Mouse (Mus musculus) forebrain, embryonic 14.5 days (tissue): ENCODE data around the gene Amt. TPM values are rescaled to one million over a fixed set of nuclear protein-coding genes. Genes with fewer than 3 reads are reported as not detected.

Experiments used
- ATAC-seq: fragments of 200-750 bp; cut with Nextera tagmentation; 2 replicates; pipeline ENCODE4 v1.8.0; 2017; ENCODE audit warnings: mild to moderate bottlenecking, moderate library complexity
- DNase-seq: peaks from one replicate; pipeline ENCODE4 v3.0.0-alpha.2; 2015; ENCODE audit warnings: low spot score
- H3K27ac ChIP-seq: fragments of 300-500 bp; sonication (generic); 2 replicates; pipeline ENCODE4 v1.5.1; 2014; ENCODE audit warnings: low read depth, mild to moderate bottlenecking, control low read depth, low read length, moderate library complexity
- H3K27me3 ChIP-seq: fragments of 300-500 bp; sonication (generic); replicated peaks from 2 replicates; pipeline ENCODE4 v1.6.1; 2014; ENCODE audit warnings: low read length, control low read depth, mixed read lengths; ENCODE audit not compliant: control insufficient read depth, insufficient read depth
- H3K36me3 ChIP-seq: fragments of 300-500 bp; sonication (generic); 2 replicates; pipeline ENCODE4 v1.6.1; 2014; ENCODE audit warnings: low read length, control low read depth; ENCODE audit not compliant: control insufficient read depth, insufficient read depth
- H3K4me1 ChIP-seq: fragments of 300-500 bp; sonication (generic); 2 replicates; pipeline ENCODE4 v1.6.1; 2014; ENCODE audit warnings: antibody characterized with exemption, low read length, control low read depth; ENCODE audit not compliant: control insufficient read depth, insufficient read depth
- H3K4me2 ChIP-seq: fragments of 300-500 bp; sonication (generic); 2 replicates; pipeline ENCODE4 v1.6.1; 2014; ENCODE audit warnings: mild to moderate bottlenecking, control low read depth, low read length
- H3K4me3 ChIP-seq: fragments of 300-500 bp; sonication (generic); 2 replicates; pipeline ENCODE4 v1.5.1; 2014; ENCODE audit warnings: low read depth, low read length, control low read depth
- H3K9ac ChIP-seq: fragments of 300-500 bp; sonication (generic); 2 replicates; pipeline ENCODE4 v1.6.1; 2014; ENCODE audit warnings: mild to moderate bottlenecking, low read length, control low read depth, moderate library complexity
- H3K9me3 ChIP-seq: fragments of 300-500 bp; sonication (generic); replicated peaks from 2 replicates; pipeline ENCODE4 v1.6.1; 2016; ENCODE audit warnings: low read length, control low read depth, mixed read lengths; ENCODE audit not compliant: control insufficient read depth
- WGBS: fragments of 180-500 bp; shearing (Covaris S2); extraction: QIAGEN DNeasy Blood & Tissue Kit; methylation state at CpG from one replicate; pipeline ENCODE4 v1.1.7; 2014; 5-methylcytosine and 5-hydroxymethylcytosine counted together
- polyA plus RNA-seq: library from polyadenylated mRNA; unstranded; fragments of >200 nt; fragmentation: Nextera tagmentation; extraction: Ambion mirVana; gene quantifications from 2 replicates; pipeline ENCODE4 v1.2.1, GENCODE M21; 2014

Gene Amt
- polyA plus RNA-seq, 1 experiment from 2014 or later: 13.4 TPM

DNA sequence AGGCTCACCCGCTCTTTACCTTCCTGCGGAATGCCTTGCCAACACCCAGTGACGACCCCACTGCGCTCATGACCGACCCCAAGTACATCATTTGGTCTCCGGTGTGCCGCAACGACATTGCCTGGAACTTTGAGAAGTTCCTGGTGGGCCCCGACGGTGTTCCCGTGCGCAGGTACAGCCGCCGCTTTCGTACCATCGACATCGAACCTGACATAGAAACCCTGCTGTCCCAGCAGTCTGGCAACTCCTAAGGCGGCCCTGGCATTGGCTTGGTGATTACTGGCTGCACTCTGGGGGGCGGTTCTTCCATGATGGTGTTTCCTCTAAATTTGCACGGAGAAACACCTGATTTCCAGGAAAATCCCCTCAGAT, 43.2 kb downstream of the Amt start:
- H3K4me1 ChIP-seq: peaks cover 6% of the 10 kb centered on the region; the same call in 1 of the 2 replicates
- H3K9ac ChIP-seq: peak overlapping the region; percentile 91
- peaks cover 14% of the 10 kb centered on the region for H3K36me3 ChIP-seq
- H3K9me3 ChIP-seq: no peaks in the 10 kb centered on the region
- H3K27me3 ChIP-seq: no peaks in the 10 kb centered on the region
- ATAC-seq (no peak), DNase-seq (no peak)
- 20% methylated on average over 20 of the region's 20 CpGs for WGBS
- peak overlapping the region; percentile 84; the same call in 1 of the 2 replicates for H3K27ac ChIP-seq
- H3K4me3 ChIP-seq: peak overlapping the region; percentile 65
- H3K4me2 ChIP-seq: peak overlapping the region; percentile 78

- Histone ChIP-seq H3K36me3 (peaks cover 8% of the 10 kb centered on the region), H3K27me3 (no peaks in the 10 kb centered on the region), H3K4me3 (peak overlapping the region; percentile 65), H3K9ac (peak overlapping the region; percentile 91), H3K27ac (no peak overlapping the region), H3K9me3 (no peaks in the 10 kb centered on the region), H3K4me1 (peaks cover 6% of the 10 kb centered on the region; the same call in 1 of the 2 replicates), H3K4me2 (peak overlapping the region; percentile 78)
- ATAC-seq (no peak), DNase-seq (no peak)
- WGBS: 69% methylated on average over 10 of the region's 10 CpGs
These were observed 43.8 kb downstream of the Amt start for GRCm38 (mm10) chr9:108340258-108341138.

DNA sequence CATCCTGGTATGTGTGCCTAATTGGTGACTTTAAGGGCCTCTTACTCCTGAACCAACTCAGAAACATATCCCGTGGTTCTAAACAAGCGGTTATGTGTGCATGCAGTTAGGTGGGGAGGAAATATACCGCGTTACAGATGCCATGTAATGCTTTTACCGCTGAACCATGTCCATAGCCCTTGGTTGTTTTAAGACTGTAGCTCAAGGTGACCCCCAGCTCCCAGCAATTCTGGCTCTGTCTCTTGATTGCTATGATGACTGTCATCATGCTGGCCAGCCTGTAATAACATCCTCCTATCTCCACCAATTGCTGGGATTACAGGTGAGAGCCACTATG, 44.5 kb downstream of the Amt start:
- Histone ChIP-seq H3K27me3 (no peaks in the 10 kb centered on the region), H3K36me3 (peaks cover 2% of the 10 kb centered on the region; the same call in 1 of the 2 replicates), H3K4me1 (peaks cover 6% of the 10 kb centered on the region; the same call in 1 of the 2 replicates), H3K9ac (no peak overlapping the region), H3K9me3 (no peaks in the 10 kb centered on the region), H3K27ac (no peak overlapping the region), H3K4me2 (no peak overlapping the region), H3K4me3 (no peak overlapping the region)
- DNase-seq: no peak
- ATAC-seq: no peak
- WGBS: 91% methylated on average over 5 of the region's 5 CpGs

- H3K27me3 ChIP-seq: no peaks in the 10 kb centered on the region
- DNase-seq (no peak), ATAC-seq (no peak)
- peaks cover 6% of the 10 kb centered on the region; the same call in 1 of the 2 replicates for H3K4me1 ChIP-seq
- no peaks in the 10 kb centered on the region for H3K36me3 ChIP-seq
- no peak overlapping the region for H3K9ac ChIP-seq
- H3K4me3 ChIP-seq: no peak overlapping the region
- no peak overlapping the region for H3K27ac ChIP-seq
- no peak overlapping the region for H3K4me2 ChIP-seq
- no peaks in the 10 kb centered on the region for H3K9me3 ChIP-seq
These were observed 45.1 kb downstream of the Amt start for GRCm38 (mm10) chr9:108341801-108342200.

DNA sequence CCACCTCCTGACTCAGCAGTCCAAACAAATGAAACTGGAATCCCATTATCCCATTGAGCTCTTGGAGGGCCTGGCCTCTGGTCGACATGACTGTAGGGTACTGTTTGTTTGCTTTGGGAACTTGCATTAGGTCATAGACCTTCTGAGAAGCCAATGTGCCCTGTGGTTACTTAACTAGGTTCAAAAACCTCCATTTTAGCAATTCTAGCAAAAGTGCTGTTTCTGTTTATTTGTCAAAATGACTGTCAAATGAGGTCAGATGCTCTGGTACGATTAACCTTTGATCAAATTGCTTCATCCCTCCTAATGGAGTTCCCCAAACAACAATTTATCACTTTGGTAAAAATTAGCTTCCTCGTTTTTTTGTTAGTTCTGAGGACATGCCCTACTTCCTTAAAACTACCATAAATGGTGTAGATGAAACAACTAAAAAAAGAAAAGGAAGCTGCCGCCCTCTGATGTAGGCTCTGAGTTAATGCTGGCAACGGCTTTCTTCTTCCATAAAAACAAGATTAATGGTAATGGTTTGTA, 45.7 kb downstream of the Amt start:
- no peak overlapping the region for H3K4me2 ChIP-seq
- no peak for DNase-seq
- no peak for ATAC-seq
- H3K27ac ChIP-seq: no peak overlapping the region
- H3K9me3 ChIP-seq: no peaks in the 10 kb centered on the region
- H3K36me3 ChIP-seq: no peaks in the 10 kb centered on the region
- H3K9ac ChIP-seq: no peak overlapping the region
- H3K27me3 ChIP-seq: no peaks in the 10 kb centered on the region
- H3K4me3 ChIP-seq: no peak overlapping the region
- peaks cover 6% of the 10 kb centered on the region; the same call in 1 of the 2 replicates for H3K4me1 ChIP-seq
- WGBS: 63% methylated on average over 5 of the region's 5 CpGs

DNA sequence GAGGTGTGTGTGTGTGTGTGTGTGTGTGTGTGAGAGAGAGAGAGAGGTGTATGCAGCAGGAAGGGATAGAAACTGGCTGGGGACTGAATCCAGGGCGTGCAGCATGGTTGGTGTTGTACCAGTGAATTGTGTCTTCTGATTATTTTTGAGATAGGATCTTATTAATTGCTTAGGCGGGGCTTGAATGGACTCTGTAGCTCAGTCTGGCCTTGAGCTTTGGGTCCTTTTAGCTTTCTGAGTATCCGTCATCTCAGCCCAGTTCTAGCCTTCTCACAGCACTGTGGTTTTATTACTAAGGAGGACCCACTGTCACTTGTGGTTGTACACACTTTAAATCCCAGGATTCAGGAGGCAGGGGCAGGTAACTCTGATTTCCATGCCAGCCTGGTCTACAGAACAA, 46.7 kb downstream of the Amt start:
- no peak overlapping the region for H3K27ac ChIP-seq
- no peak for ATAC-seq
- H3K9me3 ChIP-seq: no peaks in the 10 kb centered on the region
- no peaks in the 10 kb centered on the region for H3K36me3 ChIP-seq
- H3K27me3 ChIP-seq: no peaks in the 10 kb centered on the region
- H3K4me1 ChIP-seq: peaks cover 6% of the 10 kb centered on the region
- H3K4me3 ChIP-seq: no peak overlapping the region
- H3K9ac ChIP-seq: no peak overlapping the region
- H3K4me2 ChIP-seq: no peak overlapping the region
- 84% methylated on average over 3 of the region's 3 CpGs for WGBS
- DNase-seq: no peak

GRCm38 (mm10) chr9:108343835-108344234, 47.2 kb downstream of the Amt start:
- H3K36me3 ChIP-seq: no peaks in the 10 kb centered on the region
- no peak for DNase-seq
- 92% methylated on average over 1 of the region's 1 CpGs for WGBS
- no peak overlapping the region for H3K4me3 ChIP-seq
- no peak overlapping the region for H3K9ac ChIP-seq
- no peaks in the 10 kb centered on the region for H3K9me3 ChIP-seq
- no peaks in the 10 kb centered on the region for H3K27me3 ChIP-seq
- H3K4me1 ChIP-seq: peaks cover 11% of the 10 kb centered on the region
- ATAC-seq: no peak
- H3K27ac ChIP-seq: no peak overlapping the region
- no peak overlapping the region for H3K4me2 ChIP-seq

- ATAC-seq (no peak), DNase-seq (no peak)
- Histone ChIP-seq H3K4me3 (no peak overlapping the region), H3K27me3 (no peaks in the 10 kb centered on the region), H3K36me3 (no peaks in the 10 kb centered on the region), H3K9me3 (no peaks in the 10 kb centered on the region), H3K9ac (no peak overlapping the region), H3K4me2 (no peak overlapping the region), H3K4me1 (peaks cover 13% of the 10 kb centered on the region), H3K27ac (no peak overlapping the region)
- 88% methylated on average over 4 of the region's 4 CpGs for WGBS
These were observed 47.8 kb downstream of the Amt start for GRCm38 (mm10) chr9:108344471-108344870.

DNA sequence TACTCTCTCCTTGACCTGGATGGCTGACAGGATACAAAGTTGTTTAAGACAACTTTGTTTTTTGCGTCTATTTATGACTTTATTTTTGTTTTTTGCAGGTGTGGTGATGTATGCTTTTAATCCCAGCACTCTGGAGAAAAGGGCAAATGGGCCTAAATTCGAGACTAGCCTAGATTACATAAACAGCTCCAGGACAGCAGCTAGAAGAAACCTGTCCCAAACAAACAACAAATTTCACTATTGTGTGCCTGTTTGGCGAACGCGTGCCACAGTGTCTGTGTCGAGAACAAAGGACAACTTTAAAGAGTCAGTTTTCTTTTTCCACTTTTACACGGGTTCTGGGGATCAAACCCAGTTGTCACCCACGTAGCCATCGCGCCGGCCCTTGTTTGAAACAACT, 50.4 kb downstream of the Amt start:
- H3K36me3 ChIP-seq: peaks cover 22% of the 10 kb centered on the region
- no peaks in the 10 kb centered on the region for H3K9me3 ChIP-seq
- peak overlapping the region; percentile 96 for H3K27ac ChIP-seq
- peaks cover 7% of the 10 kb centered on the region for H3K4me1 ChIP-seq
- no peaks in the 10 kb centered on the region for H3K27me3 ChIP-seq
- 5% methylated on average over 11 of the region's 11 CpGs for WGBS
- H3K4me2 ChIP-seq: peak overlapping the region; percentile 83
- H3K9ac ChIP-seq: peak overlapping the region; percentile 91
- DNase-seq (peak; percentile 7), ATAC-seq (no peak)
- H3K4me3 ChIP-seq: peak overlapping the region; percentile 90
